Mouse (Mus musculus) midbrain, embryonic 11.5 days (tissue): Measurements from ENCODE around the gene Fbxo41. TPM values are rescaled to one million over a fixed set of nuclear protein-coding genes. Genes with fewer than 3 reads are reported as not detected.
A peak's percentile ranks its signal among the peaks of the same experiment; 100 is the strongest.

Experiments used
- ATAC-seq: fragments of 200-750 bp; cut with Nextera tagmentation; 2 replicates; pipeline ENCODE4 v1.8.0; 2017; ENCODE audit warnings: moderate TSS enrichment, moderate library complexity; ENCODE audit not compliant: low FRiP score
- DNase-seq: peaks from one replicate; pipeline ENCODE4 v3.0.0; 2015; ENCODE audit warnings: low spot score; ENCODE audit errors: missing footprints
- H3K27ac ChIP-seq: fragments of 300-500 bp; sonication (generic); 2 replicates; pipeline ENCODE4 v1.5.1; 2014; ENCODE audit warnings: low read depth, low read length
- H3K27me3 ChIP-seq: fragments of 300-500 bp; sonication (generic); 2 replicates; pipeline ENCODE4 v1.6.1; 2014; ENCODE audit warnings: mild to moderate bottlenecking, low read length, moderate library complexity, mixed read lengths; ENCODE audit not compliant: control insufficient read depth, insufficient read depth
- H3K36me3 ChIP-seq: fragments of 300-500 bp; sonication (generic); 2 replicates; pipeline ENCODE4 v1.6.1; 2014; ENCODE audit warnings: mild to moderate bottlenecking, low read length, moderate library complexity, mixed read lengths; ENCODE audit not compliant: control insufficient read depth, insufficient read depth
- H3K4me1 ChIP-seq: fragments of 300-500 bp; sonication (generic); 2 replicates; pipeline ENCODE4 v1.6.1; 2014; ENCODE audit warnings: low read length; ENCODE audit not compliant: control insufficient read depth, insufficient read depth
- H3K4me2 ChIP-seq: fragments of 300-500 bp; sonication (generic); 2 replicates; pipeline ENCODE4 v1.6.1; 2014; ENCODE audit warnings: mild to moderate bottlenecking, moderate library complexity
- H3K4me3 ChIP-seq: fragments of 300-500 bp; sonication (generic); 2 replicates; pipeline ENCODE4 v1.5.1; 2014; ENCODE audit warnings: low read depth, low read length
- H3K9ac ChIP-seq: fragments of 300-500 bp; sonication (generic); 2 replicates; pipeline ENCODE4 v1.6.1; 2014; ENCODE audit warnings: low read length
- H3K9me3 ChIP-seq: fragments of 300-500 bp; sonication (generic); 2 replicates; pipeline ENCODE4 v1.6.1; 2016; ENCODE audit warnings: low read length; ENCODE audit not compliant: control insufficient read depth
- WGBS: fragments of 180-500 bp; shearing (Covaris S2); extraction: QIAGEN DNeasy Blood & Tissue Kit; methylation state at CpG from one replicate; pipeline ENCODE4 v1.1.7; 2014; 5-methylcytosine and 5-hydroxymethylcytosine counted together
- polyA plus RNA-seq: library from polyadenylated mRNA; unstranded; fragments of >200 nt; fragmentation: Nextera tagmentation; extraction: Ambion mirVana; gene quantifications from 2 replicates; pipeline ENCODE4 v1.2.1, GENCODE M21; 2014

The Fbxo41 gene
- polyA plus RNA-seq, 1 experiment from 2014 or later = 0.79 TPM

DNA sequence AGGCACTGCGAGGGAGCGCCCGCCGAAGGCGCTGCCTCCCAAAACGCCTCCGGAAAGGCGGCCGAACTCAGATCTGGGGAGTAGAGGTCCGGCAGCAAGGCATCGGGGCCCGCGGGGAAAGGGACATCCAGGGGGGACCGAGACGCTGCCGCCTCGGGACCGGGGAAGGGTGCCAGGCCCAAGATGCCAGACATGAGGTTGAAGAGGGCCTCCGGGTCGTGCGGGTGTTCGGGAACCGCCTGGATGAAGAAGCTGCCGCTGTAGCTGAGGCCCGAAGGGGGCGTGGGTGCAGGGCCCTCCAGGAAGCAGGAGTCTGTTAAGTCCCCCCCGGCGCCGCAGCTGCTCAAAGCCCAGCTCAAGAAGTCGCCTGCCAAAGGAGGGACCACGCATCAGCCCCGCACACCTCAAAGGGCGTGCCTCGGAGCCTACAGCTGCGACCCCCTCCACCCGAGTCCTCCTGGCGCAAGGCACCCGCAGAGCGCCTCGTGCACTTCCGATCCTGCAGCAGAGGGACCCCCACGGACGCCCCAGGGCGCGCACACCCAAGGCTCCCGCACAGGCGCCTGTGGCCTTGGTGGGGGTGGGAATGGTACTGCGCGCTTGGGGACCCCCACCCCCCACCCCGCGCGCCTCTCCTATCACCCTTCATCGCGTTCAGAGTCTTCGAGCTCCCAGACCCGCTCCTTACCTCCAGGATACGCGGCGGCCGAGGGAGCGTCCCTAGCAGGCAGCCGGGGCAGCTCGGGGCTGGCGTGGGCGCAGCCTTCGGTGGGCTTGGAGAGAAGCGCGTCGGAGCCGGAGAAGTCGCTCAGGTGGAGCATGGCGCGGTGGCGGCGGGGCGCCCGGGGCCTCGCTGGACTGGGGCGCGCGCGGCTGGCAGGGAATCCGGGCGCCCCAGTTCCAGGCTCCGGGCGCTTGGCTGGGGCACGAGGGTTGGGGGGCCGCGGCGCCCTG, 10.1 kb upstream of the Fbxo41 start:
- H3K27me3 ChIP-seq = peaks cover 50% of the 10 kb centered on the region
- peaks cover 19% of the 10 kb centered on the region for H3K4me1 ChIP-seq
- under 1% methylated on average over 79 of the region's 90 CpGs for WGBS
- H3K9ac ChIP-seq = no peak overlapping the region
- peak overlapping the region; percentile 62 for H3K4me2 ChIP-seq
- peak; percentile 57; the same call in 1 of the 2 replicates for ATAC-seq
- H3K4me3 ChIP-seq = peak overlapping the region; percentile 36
- no peak overlapping the region for H3K27ac ChIP-seq
- DNase-seq = peak; percentile 94
- H3K36me3 ChIP-seq = no peaks in the 10 kb centered on the region
- H3K9me3 ChIP-seq = no peaks in the 10 kb centered on the region

DNA sequence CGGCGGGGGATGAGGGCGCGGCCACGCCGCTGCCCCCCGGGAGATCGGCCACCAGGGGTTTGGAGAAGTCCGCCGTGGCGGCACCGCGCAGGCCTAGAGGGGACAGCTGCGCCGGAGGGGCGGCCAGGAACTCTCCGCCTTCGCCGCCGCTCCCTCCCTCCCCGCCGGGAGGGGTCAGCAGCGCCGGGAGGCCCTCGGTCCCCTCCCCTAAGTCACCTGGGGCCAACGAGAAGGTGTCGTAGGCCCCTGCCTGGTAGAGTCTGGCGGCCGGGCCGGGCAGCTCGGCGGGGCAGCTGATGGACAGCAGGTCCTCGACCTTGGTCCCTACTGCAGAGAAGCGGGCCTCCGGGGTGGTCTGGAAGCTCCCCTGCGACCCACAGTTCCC, 9.3 kb upstream of the Fbxo41 start:
- Histone ChIP-seq H3K4me1 (peaks cover 19% of the 10 kb centered on the region), H3K9me3 (no peaks in the 10 kb centered on the region), H3K27ac (no peak overlapping the region), H3K36me3 (no peaks in the 10 kb centered on the region), H3K4me2 (peak overlapping the region; percentile 49), H3K4me3 (peak overlapping the region; percentile 36), H3K9ac (no peak overlapping the region), H3K27me3 (peaks cover 50% of the 10 kb centered on the region)
- under 1% methylated on average over 34 of the region's 36 CpGs for WGBS
- peak; percentile 22; the same call in 1 of the 2 replicates for ATAC-seq
- DNase-seq = peak; percentile 91

DNA sequence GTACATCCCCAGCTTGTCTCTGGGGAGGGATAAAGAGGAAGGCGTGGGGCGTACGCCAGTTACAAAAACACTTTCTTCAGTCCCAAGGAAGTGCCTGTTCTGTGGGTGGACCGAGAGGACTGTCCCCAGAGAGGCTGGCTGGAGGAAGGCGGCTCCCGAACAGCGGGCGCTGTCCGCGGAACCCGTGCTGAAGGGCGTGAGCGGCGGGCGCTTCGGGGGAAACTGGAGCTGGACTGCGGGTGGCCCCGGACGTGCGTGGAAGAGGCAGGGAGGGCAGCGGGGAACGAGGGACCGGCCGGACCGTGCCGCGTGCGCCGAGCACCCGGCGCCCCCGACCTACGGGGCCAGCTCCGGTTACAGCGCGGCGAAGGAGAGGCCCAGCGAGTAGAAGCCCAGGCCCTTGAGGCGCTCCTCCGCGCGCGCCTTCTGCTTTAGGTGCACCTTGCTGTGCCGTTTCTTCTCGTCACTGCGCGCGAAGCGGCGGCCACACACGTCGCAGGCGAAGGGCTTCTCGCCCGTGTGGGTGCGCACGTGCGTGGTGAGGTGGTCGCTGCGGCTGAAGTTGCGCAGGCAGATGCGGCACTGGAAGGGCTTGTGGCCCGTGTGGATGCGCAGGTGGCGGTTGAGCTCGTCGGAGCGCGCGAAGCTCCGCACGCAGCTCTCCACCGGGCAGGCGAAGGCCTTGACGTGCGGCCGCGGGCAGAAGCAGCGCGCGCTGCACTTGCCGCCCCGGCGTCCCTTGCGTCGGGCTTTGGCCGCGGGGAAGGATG, 8.7 kb upstream of the Fbxo41 start:
- H3K9me3 ChIP-seq = no peaks in the 10 kb centered on the region
- H3K4me3 ChIP-seq = peak overlapping the region; percentile 36
- ATAC-seq (peak; percentile 8; the same call in 1 of the 2 replicates), DNase-seq (peak; percentile 92)
- H3K36me3 ChIP-seq = no peaks in the 10 kb centered on the region
- peak overlapping the region; percentile 49 for H3K4me2 ChIP-seq
- H3K4me1 ChIP-seq = peaks cover 19% of the 10 kb centered on the region
- peaks cover 50% of the 10 kb centered on the region for H3K27me3 ChIP-seq
- H3K9ac ChIP-seq = no peak overlapping the region
- WGBS = under 1% methylated on average over 83 of the region's 88 CpGs
- no peak overlapping the region for H3K27ac ChIP-seq

DNA sequence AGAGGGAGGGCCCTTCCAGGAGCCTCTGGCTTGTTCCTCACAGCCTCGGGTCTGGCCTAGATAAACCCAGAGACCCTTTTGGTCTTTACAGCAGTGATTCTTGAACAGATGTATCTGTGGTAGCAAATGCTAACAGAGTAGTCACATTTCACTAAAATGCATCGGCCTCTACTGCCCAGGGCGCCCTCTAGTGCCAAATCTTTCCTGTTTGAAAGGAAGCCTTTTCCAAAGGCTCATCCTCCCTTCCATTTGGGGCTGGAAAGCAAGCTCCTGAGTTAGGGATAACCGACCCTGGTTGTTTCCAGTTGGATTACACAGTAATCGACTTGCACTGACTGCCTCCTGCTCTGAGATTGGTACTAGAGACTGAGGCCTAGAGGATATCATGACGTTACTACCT, 7.7 kb upstream of the Fbxo41 start:
- peaks cover 49% of the 10 kb centered on the region for H3K27me3 ChIP-seq
- H3K4me2 ChIP-seq = no peak overlapping the region
- no peaks in the 10 kb centered on the region for H3K9me3 ChIP-seq
- peaks cover 19% of the 10 kb centered on the region for H3K4me1 ChIP-seq
- ATAC-seq = no peak
- H3K27ac ChIP-seq = no peak overlapping the region
- peak; percentile 95 for DNase-seq
- H3K4me3 ChIP-seq = no peak overlapping the region
- no peaks in the 10 kb centered on the region for H3K36me3 ChIP-seq
- H3K9ac ChIP-seq = no peak overlapping the region
- WGBS = 2% methylated on average over 6 of the region's 6 CpGs

DNA sequence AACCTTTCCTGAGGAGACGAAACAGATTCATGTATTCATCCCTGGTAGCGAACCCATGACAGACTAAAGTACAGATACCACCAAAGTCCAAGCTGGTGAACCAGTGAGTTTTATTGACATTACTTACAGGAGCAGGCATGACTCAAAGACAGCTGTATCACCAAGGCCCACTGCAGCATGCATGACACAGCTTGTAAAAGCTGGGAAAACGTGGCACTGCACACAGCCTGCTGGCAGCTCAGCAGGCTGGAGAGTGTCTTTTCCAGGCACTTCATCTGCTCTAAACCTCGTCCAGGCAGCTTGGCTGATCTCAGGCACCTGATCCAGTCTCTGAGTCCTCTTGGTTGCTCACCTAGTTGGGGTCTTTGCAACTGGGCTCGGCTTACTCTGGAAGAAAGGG, 5.8 kb upstream of the Fbxo41 start:
- no peak for ATAC-seq
- Histone ChIP-seq H3K4me2 (no peak overlapping the region), H3K4me1 (peaks cover 17% of the 10 kb centered on the region), H3K27ac (no peak overlapping the region), H3K9me3 (no peaks in the 10 kb centered on the region), H3K4me3 (no peak overlapping the region), H3K27me3 (peaks cover 38% of the 10 kb centered on the region), H3K36me3 (no peaks in the 10 kb centered on the region), H3K9ac (no peak overlapping the region)
- no peak for DNase-seq
- 45% methylated on average over 5 of the region's 5 CpGs for WGBS

DNA sequence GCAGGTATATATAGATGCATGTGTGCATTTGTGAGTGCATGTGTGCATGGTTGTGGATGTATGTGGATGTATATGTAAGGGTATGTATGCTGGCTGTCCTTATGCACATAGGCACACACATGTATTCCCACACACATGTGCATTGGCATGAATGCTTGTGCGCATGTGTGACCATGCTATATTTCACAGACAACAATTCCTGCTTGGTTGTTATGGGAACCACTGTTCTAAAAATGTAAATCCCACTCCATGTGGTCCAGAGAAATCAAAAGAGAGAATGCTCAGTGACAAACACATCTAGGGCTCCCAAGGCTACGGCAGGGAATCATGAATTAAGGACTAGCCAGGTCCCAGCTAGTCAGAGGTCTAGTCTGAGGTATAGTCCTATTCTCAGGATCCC, 2.1 kb upstream of the Fbxo41 start:
- H3K4me3 ChIP-seq = no peak overlapping the region
- no peak overlapping the region for H3K4me2 ChIP-seq
- no peak overlapping the region for H3K27ac ChIP-seq
- DNase-seq (no peak), ATAC-seq (no peak)
- 50% methylated on average over 2 of the region's 2 CpGs for WGBS
- peaks cover 16% of the 10 kb centered on the region for H3K4me1 ChIP-seq
- no peaks in the 10 kb centered on the region for H3K36me3 ChIP-seq
- H3K9ac ChIP-seq = no peak overlapping the region
- H3K27me3 ChIP-seq = peaks cover 11% of the 10 kb centered on the region
- H3K9me3 ChIP-seq = no peaks in the 10 kb centered on the region

DNA sequence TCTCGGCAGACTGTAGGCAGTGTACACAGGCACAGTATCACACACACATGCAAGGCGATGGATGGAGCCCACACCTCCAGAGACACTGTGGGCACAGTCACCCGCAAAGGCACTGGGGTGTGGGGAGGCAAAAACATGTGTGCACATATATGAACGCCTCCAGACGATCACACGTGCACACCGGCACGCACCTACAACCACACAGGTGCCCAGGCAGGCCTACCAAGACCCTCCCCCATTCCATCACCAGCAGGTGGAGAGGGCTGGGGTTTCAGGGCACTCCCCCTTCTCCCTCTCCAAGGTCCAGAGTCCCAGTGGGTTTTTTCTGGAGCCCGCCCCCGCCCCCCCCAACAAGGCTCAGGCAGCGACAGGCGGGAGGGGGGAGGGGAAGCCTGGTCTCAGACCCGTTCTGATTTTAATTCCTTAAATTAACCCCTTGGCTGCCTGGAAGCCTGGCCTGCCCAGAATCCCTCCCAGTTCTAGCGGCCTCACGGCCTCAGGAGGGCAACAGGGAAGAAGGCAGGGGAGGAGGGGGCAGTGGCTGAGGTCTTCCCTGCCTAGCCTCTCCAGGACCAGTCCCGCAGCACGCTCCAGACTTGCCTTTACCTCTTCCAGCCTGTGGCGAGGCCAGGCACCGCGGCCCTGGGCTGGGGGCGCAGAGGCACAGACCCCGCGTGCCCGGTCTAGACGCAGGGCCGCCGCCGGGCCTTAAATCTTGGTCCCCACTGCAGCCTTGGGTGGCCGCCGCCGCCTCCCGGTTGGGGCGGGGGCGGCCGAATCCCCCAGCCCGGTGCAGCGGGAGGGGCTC, 487 bp downstream of the Fbxo41 start:
- Histone ChIP-seq H3K27ac (no peak overlapping the region; the same call in 1 of the 2 replicates), H3K4me2 (peak overlapping the region; percentile 54), H3K9me3 (no peaks in the 10 kb centered on the region), H3K27me3 (peaks cover 9% of the 10 kb centered on the region), H3K4me1 (peaks cover 16% of the 10 kb centered on the region), H3K36me3 (no peaks in the 10 kb centered on the region), H3K9ac (peak overlapping the region; percentile 72), H3K4me3 (peak overlapping the region; percentile 57)
- DNase-seq (peak; percentile 96), ATAC-seq (peak; percentile 88)
- 1% methylated on average over 31 of the region's 37 CpGs for WGBS

DNA sequence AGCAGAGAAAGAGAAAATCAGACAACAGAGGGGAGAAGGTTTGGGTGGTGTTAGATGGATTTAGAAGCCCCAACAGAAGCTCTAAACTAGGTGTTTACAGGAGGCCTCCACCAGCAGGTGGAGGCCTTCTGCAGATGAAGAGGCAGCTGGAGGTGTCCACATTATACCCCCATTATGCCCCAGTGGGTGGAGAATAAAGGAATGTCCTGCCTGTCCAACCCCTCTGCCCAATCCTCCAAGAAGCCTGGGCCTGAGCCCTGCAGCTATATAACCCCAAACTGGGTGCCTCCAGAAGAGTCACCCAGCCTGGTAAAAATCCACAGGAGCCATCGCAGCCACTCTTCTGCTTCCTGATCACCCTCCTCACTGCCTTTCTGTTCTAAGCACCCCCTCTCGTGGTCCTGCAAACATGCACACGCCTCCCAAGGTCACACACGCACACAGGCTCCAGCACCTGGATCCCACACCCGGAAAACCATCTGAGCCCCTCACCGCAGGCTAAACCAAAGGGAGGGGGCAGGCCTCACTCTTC, 1.2 kb downstream of the Fbxo41 start:
- Histone ChIP-seq H3K4me3 (peak overlapping the region; percentile 57), H3K27me3 (peaks cover 9% of the 10 kb centered on the region), H3K4me1 (peaks cover 16% of the 10 kb centered on the region), H3K36me3 (no peaks in the 10 kb centered on the region), H3K27ac (no peak overlapping the region), H3K9ac (peak overlapping the region; percentile 72), H3K4me2 (peak overlapping the region; percentile 54), H3K9me3 (no peaks in the 10 kb centered on the region)
- ATAC-seq = no peak
- DNase-seq = no peak
- 8% methylated on average over 6 of the region's 6 CpGs for WGBS
